Mouse (Mus musculus) kidney, embryonic 14.5 days (tissue): ENCODE results near the gene Hcls1. TPM values are rescaled to one million over a fixed set of nuclear protein-coding genes. Genes with fewer than 3 reads are reported as not detected.

Source experiments
- ATAC-seq: fragments of 200-750 bp; cut with Nextera tagmentation; 2 replicates; pipeline ENCODE4 v1.8.0; 2017; ENCODE audit warnings: moderate number of reproducible peaks, mild to moderate bottlenecking, moderate TSS enrichment, moderate library complexity; ENCODE audit not compliant: low FRiP score, low TSS enrichment
- H3K27ac ChIP-seq: fragments of 300-500 bp; sonication (generic); 2 replicates; pipeline ENCODE4 v1.5.1; 2014; ENCODE audit warnings: low read depth, mild to moderate bottlenecking, low read length, moderate library complexity, mixed read lengths
- H3K27me3 ChIP-seq: fragments of 300-500 bp; sonication (generic); 2 replicates; pipeline ENCODE4 v1.6.1; 2014; ENCODE audit warnings: mild to moderate bottlenecking, low read length; ENCODE audit not compliant: control insufficient read depth, insufficient read depth
- H3K36me3 ChIP-seq: fragments of 300-500 bp; sonication (generic); 2 replicates; pipeline ENCODE4 v1.6.1; 2014; ENCODE audit warnings: low read length, mixed read lengths; ENCODE audit not compliant: control insufficient read depth, insufficient read depth
- H3K4me1 ChIP-seq: fragments of 300-500 bp; sonication (generic); 2 replicates; pipeline ENCODE4 v1.6.1; 2014; ENCODE audit warnings: low read length, mixed read lengths; ENCODE audit not compliant: control insufficient read depth, insufficient read depth
- H3K4me2 ChIP-seq: fragments of 300-500 bp; sonication (generic); replicated peaks from 2 replicates; pipeline ENCODE4 v1.6.1; 2014; ENCODE audit warnings: low read depth, mild to moderate bottlenecking, low read length
- H3K4me3 ChIP-seq: fragments of 300-500 bp; sonication (generic); 2 replicates; pipeline ENCODE4 v1.5.1; 2014; ENCODE audit warnings: mild to moderate bottlenecking, low read length
- H3K9ac ChIP-seq: fragments of 300-500 bp; sonication (generic); 2 replicates; pipeline ENCODE4 v1.6.1; 2014; ENCODE audit warnings: low read depth, mild to moderate bottlenecking, low read length, moderate library complexity
- H3K9me3 ChIP-seq: fragments of 300-500 bp; sonication (generic); 2 replicates; pipeline ENCODE4 v1.6.1; 2016; ENCODE audit warnings: low read length; ENCODE audit not compliant: control insufficient read depth
- WGBS: fragments of 180-500 bp; shearing (Covaris S2); extraction: QIAGEN DNeasy Blood & Tissue Kit; methylation state at CpG from one replicate; pipeline ENCODE4 v1.1.7; 2014; 5-methylcytosine and 5-hydroxymethylcytosine counted together
- polyA plus RNA-seq: library from polyadenylated mRNA; unstranded; fragments of >200 nt; fragmentation: Nextera tagmentation; extraction: Ambion mirVana; gene quantifications from 2 replicates; pipeline ENCODE4 v1.2.1, GENCODE M21; 2014

Gene Hcls1
- polyA plus RNA-seq, 1 experiment from 2014 or later = 2.2 TPM

GRCm38 (mm10) chr16:37012336-37012735 is 77.6 kb downstream of the Hcls1 start:
- 61% methylated on average over 5 of the region's 5 CpGs for WGBS
- peaks cover 10% of the 10 kb centered on the region; the same call in 1 of the 2 replicates for H3K36me3 ChIP-seq
- no peaks in the 10 kb centered on the region for H3K27me3 ChIP-seq
- H3K4me2 ChIP-seq = peak overlapping the region; percentile 81
- no peak overlapping the region for H3K27ac ChIP-seq
- peak; percentile 5; the same call in 1 of the 2 replicates for ATAC-seq
- H3K9me3 ChIP-seq = no peaks in the 10 kb centered on the region
- H3K4me1 ChIP-seq = peaks cover 8% of the 10 kb centered on the region; the same call in 1 of the 2 replicates
- peak overlapping the region; percentile 90 for H3K4me3 ChIP-seq
- peak overlapping the region; percentile 78 for H3K9ac ChIP-seq

Other genes with a start within 250 kb of the Hcls1 start
- gene Ildr1, start 241.0 kb upstream of the Hcls1 start, polyA plus RNA-seq = 2.7 and 4.6 TPM in 2 replicates
- 5.5 and 12.3 TPM in 2 replicates for gene Slc15a2, start 150.0 kb upstream of the Hcls1 start, polyA plus RNA-seq
- 40.0 and 45.5 TPM in 2 replicates for gene Iqcb1, start 106.6 kb upstream of the Hcls1 start, polyA plus RNA-seq
- gene Eaf2, start 60.0 kb upstream of the Hcls1 start, polyA plus RNA-seq = 6.0 and 7.6 TPM in 2 replicates
- 104 and 116 TPM in 2 replicates for gene Golgb1, start 59.8 kb upstream of the Hcls1 start, polyA plus RNA-seq
- 0.24 and 1.2 TPM in 2 replicates for gene Fbxo40, start 55.5 kb downstream of the Hcls1 start, polyA plus RNA-seq
- 9.9 and 11.4 TPM in 2 replicates for gene Polq, start 76.8 kb downstream of the Hcls1 start, polyA plus RNA-seq